Mouse (Mus musculus) CH12.LX (cell line): ENCODE data around the gene Srgap2.

ENCODE experiments used
- CTCF ChIP-seq, 2 experiments: IDR thresholded peaks in 1 of 2; conservative IDR thresholded peaks in 1 of 2; 2 replicates each; pipeline ENCODE4 v1.5.1; 2011 to 2012; ENCODE audit warnings: low read depth in 2 of 2, low read length in 2 of 2, improper control_type of control experiment in 1 of 2, inconsistent platforms in 1 of 2, mild to moderate bottlenecking in 1 of 2, moderate library complexity in 1 of 2
- E2F4 ChIP-seq: IDR thresholded peaks from 2 replicates; pipeline ENCODE4 v1.6.1; 2011; ENCODE audit warnings: low read depth, low read length, improper control_type of control experiment; ENCODE audit not compliant: insufficient replicate concordance
- EP300 ChIP-seq: IDR thresholded peaks from 2 replicates; pipeline ENCODE4 v1.6.1; 2011; ENCODE audit warnings: low read length, improper control_type of control experiment
- GABPA ChIP-seq: IDR thresholded peaks from 2 replicates; pipeline ENCODE4 v1.6.1; 2012; ENCODE audit warnings: low read depth, low read length, improper control_type of control experiment, inconsistent platforms; ENCODE audit not compliant: insufficient replicate concordance

- TF ChIP-seq GABPA (no peak), EP300 (no peak), CTCF (conservative IDR thresholded peaks at IDR 0.05 in 1 of 2, IDR thresholded peaks at IDR 0.05 in 1 of 2; ENCODE audit: low read depth in 2 of 2, low read length in 2 of 2) (no peak), E2F4 (no peak)
These were observed 1.5 kb upstream of the Srgap2 start for GRCm38 (mm10) chr1:131528561-131529166.
